Mouse (Mus musculus) frontal cortex, adult (tissue): ENCODE data around the gene Lgalsl.

Source experiments
- ATAC-seq: cut with Nextera tagmentation; 2 replicates; pipeline ENCODE4 v1.9.2; 2017; ENCODE audit warnings: mild to moderate bottlenecking, moderate library complexity, mixed read lengths; ENCODE audit not compliant: low TSS enrichment

Gene Lgalsl

GRCm38 (mm10) chr11:20830686-20831505, at the start of gene Lgalsl:
Gene Lgalsl (minus strand): TSS chr11:20831056.
- peak; percentile 76 for ATAC-seq

- 0 out of 2 replicates have a peak, but pooled peaks have one; percentile 13 for ATAC-seq
These were observed 47.8 kb upstream of the Lgalsl start for GRCm38 (mm10) chr11:20878644-20879043.

- ATAC-seq: peak; percentile 80
These were observed 46.8 kb upstream of the Lgalsl start for GRCm38 (mm10) chr11:20877578-20878096.

GRCm38 (mm10) chr11:20873386-20873785, 42.5 kb upstream of the Lgalsl start:
- ATAC-seq: no peak

GRCm38 (mm10) chr11:20872911-20873310, 42.1 kb upstream of the Lgalsl start:
- no peak for ATAC-seq

GRCm38 (mm10) chr11:20872444-20872843, 41.6 kb upstream of the Lgalsl start:
- ATAC-seq: no peak

GRCm38 (mm10) chr11:20869927-20870326, 39.1 kb upstream of the Lgalsl start:
- ATAC-seq: no peak

GRCm38 (mm10) chr11:20865450-20865849, 34.6 kb upstream of the Lgalsl start:
- ATAC-seq: no peak

GRCm38 (mm10) chr11:20864647-20865046, 33.8 kb upstream of the Lgalsl start:
- ATAC-seq: peak; percentile 58

- ATAC-seq: no peak
These were observed 31.2 kb upstream of the Lgalsl start for GRCm38 (mm10) chr11:20862101-20862500.

GRCm38 (mm10) chr11:20860351-20860750, 29.5 kb upstream of the Lgalsl start:
- no peak for ATAC-seq

GRCm38 (mm10) chr11:20859858-20860257, 29.0 kb upstream of the Lgalsl start:
- ATAC-seq: no peak

GRCm38 (mm10) chr11:20858921-20859668, 28.2 kb upstream of the Lgalsl start:
- ATAC-seq: peak; percentile 86

GRCm38 (mm10) chr11:20857921-20858320, 27.1 kb upstream of the Lgalsl start:
- no peak for ATAC-seq

GRCm38 (mm10) chr11:20854032-20854741, 23.3 kb upstream of the Lgalsl start:
- no peak for ATAC-seq

GRCm38 (mm10) chr11:20850196-20850595, 19.3 kb upstream of the Lgalsl start:
- no peak for ATAC-seq

GRCm38 (mm10) chr11:20849403-20849802, 18.5 kb upstream of the Lgalsl start:
- peak; percentile 51 for ATAC-seq

- ATAC-seq: no peak
These were observed 6.5 kb upstream of the Lgalsl start for GRCm38 (mm10) chr11:20837366-20837765.

- peak; percentile 31 for ATAC-seq
These were observed 813 bp upstream of the Lgalsl start for GRCm38 (mm10) chr11:20831600-20832137.

GRCm38 (mm10) chr11:20829993-20830685, 717 bp downstream of the Lgalsl start:
- peak; percentile 15 for ATAC-seq

- ATAC-seq: no peak
These were observed 1.7 kb downstream of the Lgalsl start for GRCm38 (mm10) chr11:20829056-20829686.
